Mouse (Mus musculus) heart, postnatal 0 days (tissue): ENCODE measurements at regions not wholly inside any gene's neighbourhood (a gene's known extent, or its start where the extent isn't known, plus 50 kb on each side); places are given as distances from the start of the nearest gene placed in this dataset. TPM values are rescaled to one million over a fixed set of nuclear protein-coding genes. Genes with fewer than 3 reads are reported as not detected.

Source experiments
- ATAC-seq: fragments of 200-750 bp; cut with Nextera tagmentation; 2 replicates; pipeline ENCODE4 v1.8.0; 2017; ENCODE audit warnings: low read depth, moderate number of reproducible peaks, moderate library complexity; ENCODE audit not compliant: insufficient read depth
- DNase-seq: peaks from one replicate; pipeline ENCODE4 v3.0.0-alpha.2; 2016; ENCODE audit warnings: low spot score
- H3K27ac ChIP-seq: fragments of 300-500 bp; sonication (generic); 2 replicates; pipeline ENCODE4 v1.5.1; 2014; ENCODE audit warnings: low read depth, mild to moderate bottlenecking
- H3K27me3 ChIP-seq: fragments of 300-500 bp; sonication (generic); 2 replicates; pipeline ENCODE4 v1.6.1; 2014; ENCODE audit warnings: low read length, mixed read lengths; ENCODE audit not compliant: control insufficient read depth, insufficient read depth
- H3K36me3 ChIP-seq: fragments of 300-500 bp; sonication (generic); replicated peaks from 2 replicates; pipeline ENCODE4 v1.6.1; 2014; ENCODE audit warnings: low read length, mixed read lengths; ENCODE audit not compliant: control insufficient read depth, insufficient read depth
- H3K4me1 ChIP-seq: fragments of 300-500 bp; sonication (generic); 2 replicates; pipeline ENCODE4 v1.6.1; 2014; ENCODE audit warnings: antibody characterized with exemption; ENCODE audit not compliant: control insufficient read depth, insufficient read depth
- H3K4me2 ChIP-seq: fragments of 300-500 bp; sonication (generic); 2 replicates; pipeline ENCODE4 v1.6.1; 2014; ENCODE audit warnings: low read depth, mild to moderate bottlenecking, low read length, moderate library complexity
- H3K4me3 ChIP-seq: fragments of 300-500 bp; sonication (generic); 2 replicates; pipeline ENCODE4 v1.5.1; 2014; ENCODE audit warnings: low read depth, low read length
- H3K9ac ChIP-seq: fragments of 300-500 bp; sonication (generic); replicated peaks from 2 replicates; pipeline ENCODE4 v1.6.1; 2014; ENCODE audit warnings: low read depth, low read length, mixed read lengths
- H3K9me3 ChIP-seq: fragments of 300-500 bp; sonication (generic); replicated peaks from 2 replicates; pipeline ENCODE4 v1.6.1; 2016; ENCODE audit warnings: low read length; ENCODE audit not compliant: control insufficient read depth
- CTCF ChIP-seq: IDR thresholded peaks from 2 replicates; pipeline ENCODE4 v1.5.1; 2016; ENCODE audit warnings: antibody characterized with exemption, control low read depth, low read depth
- EP300 ChIP-seq: IDR thresholded peaks from 2 replicates; pipeline ENCODE4 v1.6.1; 2016; ENCODE audit warnings: antibody characterized with exemption, low read depth
- WGBS: fragments of 180-500 bp; shearing (Covaris S2); extraction: QIAGEN DNeasy Blood & Tissue Kit; methylation state at CpG from one replicate; pipeline ENCODE4 v1.1.7; 2014; 5-methylcytosine and 5-hydroxymethylcytosine counted together
- microRNA-seq: library from miRNA; unstranded; fragments of <30 nt; microRNA quantifications from one replicate; pipeline ENCODE4, GENCODE M21; 2016

GRCm38 (mm10) chr3:134162288-134162687 lies 74.0 kb upstream of the Cxxc4 start:
- Histone ChIP-seq H3K4me3 (no peak overlapping the region), H3K27me3 (no peaks in the 10 kb centered on the region), H3K9me3 (0 out of 2 replicates have a peak, but pooled peaks cover 3% of the 10 kb centered on the region), H3K4me1 (no peaks in the 10 kb centered on the region), H3K4me2 (no peak overlapping the region), H3K27ac (no peak overlapping the region), H3K36me3 (no peaks in the 10 kb centered on the region), H3K9ac (no peak overlapping the region)
- TF ChIP-seq CTCF (no peak), EP300 (no peak)
- WGBS, result 74% methylated on average over 5 of the region's 5 CpGs
- ATAC-seq, result no peak
- DNase-seq, result no peak

GRCm38 (mm10) chr3:134169922-134170321 lies 66.4 kb upstream of the Cxxc4 start:
- no peak for TF ChIP-seq CTCF
- TF ChIP-seq EP300, result no peak
- 0 out of 2 replicates have a peak, but pooled peaks cover 3% of the 10 kb centered on the region for H3K9me3 ChIP-seq
- H3K4me3 ChIP-seq, result no peak overlapping the region
- H3K4me2 ChIP-seq, result no peak overlapping the region
- H3K9ac ChIP-seq, result no peak overlapping the region
- H3K36me3 ChIP-seq, result no peaks in the 10 kb centered on the region
- WGBS, result 24% methylated on average over 1 of the region's 1 CpGs
- H3K27me3 ChIP-seq, result no peaks in the 10 kb centered on the region
- no peak overlapping the region for H3K27ac ChIP-seq
- H3K4me1 ChIP-seq, result no peaks in the 10 kb centered on the region
- ATAC-seq, result no peak
- DNase-seq, result no peak

GRCm38 (mm10) chr3:134172357-134172756 lies 63.9 kb upstream of the Cxxc4 start:
- H3K27ac ChIP-seq, result no peak overlapping the region
- no peaks in the 10 kb centered on the region for H3K9me3 ChIP-seq
- no peak overlapping the region for H3K4me3 ChIP-seq
- no peak overlapping the region for H3K4me2 ChIP-seq
- TF ChIP-seq EP300 (no peak), CTCF (no peak)
- H3K9ac ChIP-seq, result no peak overlapping the region
- H3K36me3 ChIP-seq, result no peaks in the 10 kb centered on the region
- H3K27me3 ChIP-seq, result no peaks in the 10 kb centered on the region
- 41% methylated on average over 3 of the region's 3 CpGs for WGBS
- no peaks in the 10 kb centered on the region for H3K4me1 ChIP-seq
- DNase-seq, result no peak
- ATAC-seq, result no peak

GRCm38 (mm10) chr3:134178491-134179054 lies 57.7 kb upstream of the Cxxc4 start:
- no peak for DNase-seq
- Histone ChIP-seq H3K9ac (no peak overlapping the region), H3K4me3 (no peak overlapping the region), H3K4me2 (no peak overlapping the region), H3K4me1 (no peaks in the 10 kb centered on the region), H3K27me3 (no peaks in the 10 kb centered on the region), H3K36me3 (no peaks in the 10 kb centered on the region), H3K9me3 (no peaks in the 10 kb centered on the region), H3K27ac (no peak overlapping the region)
- ATAC-seq, result no peak
- no peak for TF ChIP-seq CTCF
- WGBS, result 58% methylated on average over 7 of the region's 7 CpGs

- ATAC-seq, result no peak
- no peak for TF ChIP-seq CTCF
- TF ChIP-seq EP300, result no peak
- H3K4me1 ChIP-seq, result no peaks in the 10 kb centered on the region
Observed at GRCm38 (mm10) chr3:134184042-134184441, 52.2 kb upstream of the Cxxc4 start.

More at GRCm38 (mm10) chr3:134184042-134184441, 52.2 kb upstream of the Cxxc4 start:
- WGBS, result 88% methylated on average over 4 of the region's 4 CpGs
- Histone ChIP-seq H3K9me3 (no peaks in the 10 kb centered on the region), H3K36me3 (no peaks in the 10 kb centered on the region), H3K4me2 (no peak overlapping the region), H3K27ac (no peak overlapping the region), H3K4me3 (no peak overlapping the region), H3K27me3 (no peaks in the 10 kb centered on the region), H3K9ac (no peak overlapping the region)
- DNase-seq, result no peak

Small RNA genes in the stretch of these regions (microRNA-seq; reads per million reads assigned to microRNA genes)
- gene Gm44361, result not detected
